Mouse (Mus musculus): Measurements from ENCODE around the gene Slx4ip. TPM values are rescaled to one million over a fixed set of nuclear protein-coding genes. Genes with fewer than 3 reads are reported as not detected.
A peak's percentile ranks its signal among the peaks of the same experiment; 100 is the strongest.

The Slx4ip gene
- polyA plus RNA-seq, 1 experiment: 1.1 TPM

GRCm38 (mm10) chr2:136913021-136913420 lies 22.0 kb downstream of the Slx4ip start:
- Histone ChIP-seq H3K79me3 (ENCODE audit: low read depth) (no peaks in the 10 kb centered on the region), H3K4me3 (ENCODE audit: insufficient read depth, poor library complexity, severe bottlenecking) (no peak overlapping the region), H3K36me3 (ENCODE audit: control insufficient read depth, insufficient read depth) (no peaks in the 10 kb centered on the region), H3K27me3 (ENCODE audit: control insufficient read depth, insufficient read depth, insufficient read length) (no peaks in the 10 kb centered on the region), H3K79me2 (ENCODE audit: control insufficient read depth, insufficient read depth) (peaks cover 4% of the 10 kb centered on the region), H3ac (ENCODE audit: control insufficient read depth, insufficient read length, low read depth) (no peak overlapping the region)
- TF ChIP-seq CEBPB (IDR thresholded peaks at IDR 0.05; ENCODE audit: low read depth) (no peak), FOSL1 (IDR thresholded peaks at IDR 0.05; ENCODE audit: insufficient read depth, low read length, poor library complexity, severe bottlenecking) (no peak), MYOG (IDR thresholded peaks at IDR 0.05; ENCODE audit: control insufficient read depth, extremely low read depth, insufficient read length) (no peak), USF1 (IDR thresholded peaks at IDR 0.05; ENCODE audit: low read depth) (no peak), MYOD1 (IDR thresholded peaks at IDR 0.05; ENCODE audit: control insufficient read depth, insufficient read length, low read depth) (no peak), CTCF (IDR thresholded peaks at IDR 0.05; ENCODE audit: control insufficient read depth, insufficient read depth, insufficient read length) (no peak), MAX (IDR thresholded peaks at IDR 0.05) (no peak)

- Histone ChIP-seq H3K4me3 (ENCODE audit: insufficient read depth, poor library complexity, severe bottlenecking) (no peak overlapping the region), H3ac (ENCODE audit: control insufficient read depth, insufficient read length, low read depth) (no peak overlapping the region), H3K36me3 (ENCODE audit: control insufficient read depth, insufficient read depth) (no peaks in the 10 kb centered on the region), H3K79me2 (ENCODE audit: control insufficient read depth, insufficient read depth) (peaks cover 9% of the 10 kb centered on the region), H3K27me3 (ENCODE audit: control insufficient read depth, insufficient read depth, insufficient read length) (no peaks in the 10 kb centered on the region), H3K79me3 (ENCODE audit: low read depth) (no peaks in the 10 kb centered on the region)
- no peak for TF ChIP-seq CTCF (IDR thresholded peaks at IDR 0.05; ENCODE audit: control insufficient read depth, insufficient read depth, insufficient read length)
- TF ChIP-seq MYOD1 (IDR thresholded peaks at IDR 0.05; ENCODE audit: control insufficient read depth, insufficient read length, low read depth): no peak
- TF ChIP-seq MYOG (IDR thresholded peaks at IDR 0.05; ENCODE audit: control insufficient read depth, extremely low read depth, insufficient read length): no peak
- no peak for TF ChIP-seq FOSL1 (IDR thresholded peaks at IDR 0.05; ENCODE audit: insufficient read depth, low read length, poor library complexity, severe bottlenecking)
- TF ChIP-seq CEBPB (IDR thresholded peaks at IDR 0.05; ENCODE audit: low read depth): no peak
- no peak for TF ChIP-seq USF1 (IDR thresholded peaks at IDR 0.05; ENCODE audit: low read depth)
- TF ChIP-seq MAX (IDR thresholded peaks at IDR 0.05): no peak
These were observed 23.4 kb downstream of the Slx4ip start for GRCm38 (mm10) chr2:136914334-136914902.

- Histone ChIP-seq H3ac (ENCODE audit: control insufficient read depth, insufficient read length, low read depth) (no peak overlapping the region), H3K36me3 (ENCODE audit: control insufficient read depth, insufficient read depth) (no peaks in the 10 kb centered on the region), H3K79me2 (ENCODE audit: control insufficient read depth, insufficient read depth) (peaks cover 16% of the 10 kb centered on the region), H3K27me3 (ENCODE audit: control insufficient read depth, insufficient read depth, insufficient read length) (no peaks in the 10 kb centered on the region), H3K4me3 (ENCODE audit: insufficient read depth, poor library complexity, severe bottlenecking) (no peak overlapping the region), H3K79me3 (ENCODE audit: low read depth) (peaks cover 4% of the 10 kb centered on the region)
- no peak for TF ChIP-seq FOSL1 (IDR thresholded peaks at IDR 0.05; ENCODE audit: insufficient read depth, low read length, poor library complexity, severe bottlenecking)
- TF ChIP-seq MYOG (IDR thresholded peaks at IDR 0.05; ENCODE audit: control insufficient read depth, extremely low read depth, insufficient read length): no peak
- no peak for TF ChIP-seq USF1 (IDR thresholded peaks at IDR 0.05; ENCODE audit: low read depth)
- TF ChIP-seq CTCF (IDR thresholded peaks at IDR 0.05; ENCODE audit: control insufficient read depth, insufficient read depth, insufficient read length): no peak
- no peak for TF ChIP-seq MYOD1 (IDR thresholded peaks at IDR 0.05; ENCODE audit: control insufficient read depth, insufficient read length, low read depth)
- no peak for TF ChIP-seq CEBPB (IDR thresholded peaks at IDR 0.05; ENCODE audit: low read depth)
- no peak for TF ChIP-seq MAX (IDR thresholded peaks at IDR 0.05)
These were observed 28.4 kb downstream of the Slx4ip start for GRCm38 (mm10) chr2:136919433-136919832.

GRCm38 (mm10) chr2:136920257-136920993 lies 29.4 kb downstream of the Slx4ip start:
- H3K79me3 ChIP-seq (ENCODE audit: low read depth): peaks cover 4% of the 10 kb centered on the region
- no peak for TF ChIP-seq CEBPB (IDR thresholded peaks at IDR 0.05; ENCODE audit: low read depth)
- TF ChIP-seq CTCF (IDR thresholded peaks at IDR 0.05; ENCODE audit: control insufficient read depth, insufficient read depth, insufficient read length): no peak
- no peak for TF ChIP-seq USF1 (IDR thresholded peaks at IDR 0.05; ENCODE audit: low read depth)
- TF ChIP-seq MAX (IDR thresholded peaks at IDR 0.05): no peak
- peak; percentile 92 for TF ChIP-seq MYOD1 (IDR thresholded peaks at IDR 0.05; ENCODE audit: control insufficient read depth, insufficient read length, low read depth)
- no peak overlapping the region for H3K4me3 ChIP-seq (ENCODE audit: insufficient read depth, poor library complexity, severe bottlenecking)
- H3K79me2 ChIP-seq (ENCODE audit: control insufficient read depth, insufficient read depth): peaks cover 15% of the 10 kb centered on the region
- H3K27me3 ChIP-seq (ENCODE audit: control insufficient read depth, insufficient read depth, insufficient read length): no peaks in the 10 kb centered on the region
- no peaks in the 10 kb centered on the region for H3K36me3 ChIP-seq (ENCODE audit: control insufficient read depth, insufficient read depth)
- no peak overlapping the region for H3ac ChIP-seq (ENCODE audit: control insufficient read depth, insufficient read length, low read depth)

DNA sequence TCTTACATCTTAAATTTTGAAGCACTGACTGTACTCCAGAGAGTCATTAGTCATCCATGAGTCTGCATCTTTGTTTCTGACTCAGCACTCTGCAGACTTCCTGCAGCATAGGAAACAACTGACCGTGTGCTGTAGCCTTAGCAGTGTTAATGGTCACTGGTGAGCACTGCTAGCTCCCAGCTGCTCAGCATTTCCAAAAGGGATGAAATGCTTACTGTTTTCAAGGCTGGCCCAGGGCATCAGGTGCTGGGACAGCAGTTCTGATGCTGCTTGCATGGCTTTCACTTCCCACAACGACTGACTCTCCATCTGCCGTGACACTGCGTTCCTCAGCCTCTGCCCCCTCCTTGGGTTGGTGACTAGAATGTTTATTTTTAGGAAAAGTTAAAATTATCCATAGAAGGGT lies 30.0 kb downstream of the Slx4ip start:
- peaks cover 15% of the 10 kb centered on the region for H3K79me2 ChIP-seq (ENCODE audit: control insufficient read depth, insufficient read depth)
- peak overlapping the region; percentile 16 for H3ac ChIP-seq (ENCODE audit: control insufficient read depth, insufficient read length, low read depth)
- no peaks in the 10 kb centered on the region for H3K27me3 ChIP-seq (ENCODE audit: control insufficient read depth, insufficient read depth, insufficient read length)
- H3K36me3 ChIP-seq (ENCODE audit: control insufficient read depth, insufficient read depth): no peaks in the 10 kb centered on the region
- TF ChIP-seq MAX (IDR thresholded peaks at IDR 0.05): peak; percentile 7
- no peak for TF ChIP-seq CEBPB (IDR thresholded peaks at IDR 0.05; ENCODE audit: low read depth)
- peak; percentile 73 for TF ChIP-seq FOSL1 (IDR thresholded peaks at IDR 0.05; ENCODE audit: insufficient read depth, low read length, poor library complexity, severe bottlenecking)
- TF ChIP-seq CTCF (IDR thresholded peaks at IDR 0.05; ENCODE audit: control insufficient read depth, insufficient read depth, insufficient read length): no peak
- TF ChIP-seq MYOG (IDR thresholded peaks at IDR 0.05; ENCODE audit: control insufficient read depth, extremely low read depth, insufficient read length): no peak
- peak; percentile 52 for TF ChIP-seq MYOD1 (IDR thresholded peaks at IDR 0.05; ENCODE audit: control insufficient read depth, insufficient read length, low read depth)
- no peak for TF ChIP-seq USF1 (IDR thresholded peaks at IDR 0.05; ENCODE audit: low read depth)
- H3K79me3 ChIP-seq (ENCODE audit: low read depth): peaks cover 4% of the 10 kb centered on the region
- no peak overlapping the region for H3K4me3 ChIP-seq (ENCODE audit: insufficient read depth, poor library complexity, severe bottlenecking)
